Mouse (Mus musculus) lung, adult 2 months (tissue): ENCODE data around the gene Thumpd2. TPM values are rescaled to one million over a fixed set of nuclear protein-coding genes. Genes with fewer than 3 reads are reported as not detected.
A peak's percentile ranks its signal among the peaks of the same experiment; 100 is the strongest.

Experiments used
- DNase-seq: peaks from one replicate; pipeline ENCODE4 v3.0.0; 2022
- H3K4me1 ChIP-seq: fragments of 200-500 bp; 2 replicates; pipeline ENCODE4 v1.6.1; 2011; ENCODE audit warnings: low read length; ENCODE audit not compliant: control insufficient read depth, insufficient read depth
- H3K4me3 ChIP-seq: fragments of 200-500 bp; replicated peaks from 2 replicates; pipeline ENCODE3; 2011; ENCODE audit warnings: low read depth, mild to moderate bottlenecking, control low read depth, low read length; ENCODE audit errors: extremely low read depth
- CTCF ChIP-seq: fragments of 200-500 bp; IDR thresholded peaks from 2 replicates; pipeline ENCODE4 v1.5.1; 2011; ENCODE audit warnings: mild to moderate bottlenecking, low read length, control low read depth; ENCODE audit not compliant: insufficient read depth
- POLR2A ChIP-seq: fragments of 200-500 bp; IDR thresholded peaks from 2 replicates; pipeline ENCODE4 v1.6.1; 2011; ENCODE audit warnings: low read depth, mild to moderate bottlenecking, control low read depth, low read length, borderline replicate concordance; ENCODE audit errors: extremely low read depth
- WGBS: fragments of 180-500 bp; shearing (Covaris S2); methylation state at CpG from one replicate; pipeline ENCODE4 v1.1.7; 2018; 5-methylcytosine and 5-hydroxymethylcytosine counted together
- polyA plus RNA-seq: library from polyadenylated mRNA; depleted of rRNA; stranded (reverse); fragments of >200 nt; gene quantifications from 2 replicates; pipeline ENCODE4 v1.2.3, GENCODE M21; 2012; rRNA removed

The Thumpd2 gene
- 1.3 and 1.5 TPM in 2 replicates for polyA plus RNA-seq

GRCm38 (mm10) chr17:81064979-81065311 is at the start of gene Thumpd2:
Gene Thumpd2, minus strand, starts transcription at chr17:81065082.
- Histone ChIP-seq H3K4me3 (peak within 1 kb of the TSS; percentile 95), H3K4me1 (peaks cover 5% of the 10 kb centered on the region)
- peak; percentile 86 for DNase-seq
- WGBS: under 1% methylated on average over 29 of the region's 29 CpGs
- TF ChIP-seq POLR2A (peak; percentile 59; the same call in 1 of the 2 replicates), CTCF (peak; percentile 71)

DNA sequence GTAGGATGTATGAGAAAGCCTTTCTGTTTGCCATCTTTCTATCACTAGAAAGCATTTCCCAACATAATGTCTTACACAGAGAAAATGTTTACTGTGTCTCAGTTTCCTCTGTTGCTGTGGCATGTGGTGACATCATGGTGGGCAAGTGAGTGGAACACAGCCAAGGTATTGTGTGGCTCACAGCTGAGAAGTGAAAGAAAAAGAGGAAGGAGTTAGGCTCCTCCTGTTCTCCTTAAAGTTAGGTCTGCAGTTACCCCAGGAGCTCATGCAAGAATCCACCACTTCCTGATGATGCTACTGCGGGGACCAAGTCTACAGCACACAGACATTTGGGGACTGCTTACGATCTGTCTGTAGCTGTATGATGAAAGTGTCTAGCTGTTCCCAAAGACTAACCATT is 39.4 kb upstream of the Thumpd2 start:
- Histone ChIP-seq H3K4me3 (no peak overlapping the region), H3K4me1 (no peaks in the 10 kb centered on the region)
- no peak for DNase-seq
- WGBS: 57% methylated on average over 2 of the region's 2 CpGs
- TF ChIP-seq POLR2A (no peak), CTCF (no peak)

GRCm38 (mm10) chr17:81102866-81103265 is 38.0 kb upstream of the Thumpd2 start:
- 60% methylated on average over 8 of the region's 8 CpGs for WGBS
- Histone ChIP-seq H3K4me1 (no peaks in the 10 kb centered on the region), H3K4me3 (no peak overlapping the region)
- TF ChIP-seq POLR2A (no peak), CTCF (no peak)
- no peak for DNase-seq

DNA sequence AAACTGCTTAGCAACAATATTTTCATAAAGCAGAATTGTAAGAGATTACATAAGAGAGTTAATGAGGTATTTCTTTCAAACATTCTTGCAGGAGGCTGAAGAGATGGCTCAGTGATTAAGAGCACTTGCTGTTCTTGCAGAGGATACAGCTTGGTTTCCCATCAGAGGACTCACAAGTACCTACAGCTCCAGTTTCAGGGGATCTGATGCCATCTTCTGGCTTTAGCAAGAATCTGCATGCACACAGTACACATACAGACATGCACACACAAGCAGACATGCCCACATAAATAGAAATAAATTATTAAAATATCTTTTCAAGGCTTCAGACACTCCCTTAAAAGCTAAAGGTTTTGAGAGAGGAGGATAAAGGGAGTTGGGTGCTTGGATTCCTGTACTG is 33.6 kb upstream of the Thumpd2 start:
- TF ChIP-seq POLR2A (no peak), CTCF (no peak)
- no peaks in the 10 kb centered on the region for H3K4me1 ChIP-seq
- no peak overlapping the region for H3K4me3 ChIP-seq
- no peak for DNase-seq

DNA sequence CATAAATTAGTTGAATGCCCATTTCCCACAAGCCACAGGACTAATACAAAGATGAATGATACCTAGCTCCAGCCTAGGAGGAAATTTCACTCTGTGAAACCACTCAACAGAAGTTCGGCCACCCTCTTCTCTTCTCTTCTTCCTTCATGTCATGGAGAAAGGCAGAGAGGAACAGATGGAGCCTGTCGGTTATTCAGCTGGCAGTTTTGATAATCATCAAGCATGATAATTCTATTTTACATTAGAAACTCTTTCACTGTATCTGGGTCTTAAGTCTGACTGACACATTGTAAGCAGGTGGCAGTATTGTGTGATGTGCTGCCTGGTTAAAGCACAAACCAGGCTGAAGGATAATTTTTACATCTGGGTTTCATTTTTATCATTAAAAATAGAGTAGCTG is 31.6 kb upstream of the Thumpd2 start:
- no peak overlapping the region for H3K4me3 ChIP-seq
- DNase-seq: no peak
- H3K4me1 ChIP-seq: no peaks in the 10 kb centered on the region
- 74% methylated on average over 2 of the region's 2 CpGs for WGBS
- no peak for TF ChIP-seq POLR2A
- TF ChIP-seq CTCF: no peak

- DNase-seq: no peak
These were observed 27.9 kb upstream of the Thumpd2 start for GRCm38 (mm10) chr17:81092794-81093193.

GRCm38 (mm10) chr17:81088866-81089265 is 24.0 kb upstream of the Thumpd2 start:
- WGBS: 52% methylated on average over 3 of the region's 3 CpGs
- TF ChIP-seq POLR2A (no peak), CTCF (no peak)
- Histone ChIP-seq H3K4me1 (no peaks in the 10 kb centered on the region), H3K4me3 (no peak overlapping the region)
- DNase-seq: no peak

More at GRCm38 (mm10) chr17:81092794-81093193, 27.9 kb upstream of the Thumpd2 start:
- no peak overlapping the region for H3K4me3 ChIP-seq
- 83% methylated on average over 5 of the region's 5 CpGs for WGBS
- H3K4me1 ChIP-seq: no peaks in the 10 kb centered on the region
- TF ChIP-seq CTCF: no peak

DNA sequence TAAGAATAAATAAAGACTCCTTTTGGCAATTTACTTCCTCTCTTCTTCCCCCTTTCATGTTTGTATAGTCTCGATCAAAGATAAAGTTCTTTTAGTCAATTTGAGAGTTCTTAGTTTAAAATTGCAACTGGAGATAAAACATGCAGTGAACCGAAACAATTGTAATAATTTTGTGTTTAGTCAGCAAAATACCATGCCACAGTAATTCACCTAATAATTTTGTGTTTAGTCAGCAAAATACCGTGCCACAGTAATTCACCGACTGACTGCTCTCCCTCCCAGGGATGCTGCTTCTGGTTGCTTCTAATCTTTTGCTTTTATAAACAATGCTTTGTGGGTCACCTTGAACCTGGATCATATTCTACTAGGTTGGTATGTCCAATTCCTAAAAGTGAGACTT is 22.9 kb upstream of the Thumpd2 start:
- TF ChIP-seq CTCF (no peak), POLR2A (no peak)
- Histone ChIP-seq H3K4me1 (no peaks in the 10 kb centered on the region), H3K4me3 (no peak overlapping the region)
- no peak for DNase-seq
- 72% methylated on average over 4 of the region's 4 CpGs for WGBS

GRCm38 (mm10) chr17:81064279-81064978 is 453 bp downstream of the Thumpd2 start:
- DNase-seq: peak; percentile 9
- Histone ChIP-seq H3K4me3 (peak overlapping the region; percentile 95), H3K4me1 (peaks cover 5% of the 10 kb centered on the region)
- 6% methylated on average over 28 of the region's 28 CpGs for WGBS
- TF ChIP-seq POLR2A (no peak), CTCF (no peak)

GRCm38 (mm10) chr17:81063346-81063745 is 1.5 kb downstream of the Thumpd2 start:
- TF ChIP-seq POLR2A (no peak), CTCF (no peak)
- Histone ChIP-seq H3K4me1 (peaks cover 5% of the 10 kb centered on the region), H3K4me3 (no peak overlapping the region)
- 89% methylated on average over 3 of the region's 3 CpGs for WGBS
- DNase-seq: no peak
